Mouse (Mus musculus) forebrain, embryonic 16.5 days (tissue): ENCODE measurements around the gene Commd1. TPM values are rescaled to one million over a fixed set of nuclear protein-coding genes. Genes with fewer than 3 reads are reported as not detected.
A peak's percentile ranks its signal among the peaks of the same experiment; 100 is the strongest.

ENCODE experiments used
- ATAC-seq: fragments of 200-750 bp; cut with Nextera tagmentation; 2 replicates; pipeline ENCODE4 v1.8.0; 2017; ENCODE audit warnings: mild to moderate bottlenecking, moderate library complexity
- H3K27ac ChIP-seq: fragments of 300-500 bp; sonication (generic); 2 replicates; pipeline ENCODE4 v1.5.1; 2014; ENCODE audit warnings: low read length, control low read depth
- H3K27me3 ChIP-seq: fragments of 300-500 bp; sonication (generic); replicated peaks from 2 replicates; pipeline ENCODE4 v1.6.1; 2014; ENCODE audit warnings: low read length; ENCODE audit not compliant: control insufficient read depth, insufficient read depth
- H3K36me3 ChIP-seq: fragments of 300-500 bp; sonication (generic); 2 replicates; pipeline ENCODE4 v1.6.1; 2014; ENCODE audit not compliant: control insufficient read depth, insufficient read depth
- H3K4me1 ChIP-seq: fragments of 300-500 bp; sonication (generic); replicated peaks from 2 replicates; pipeline ENCODE4 v1.6.1; 2014; ENCODE audit warnings: low read length; ENCODE audit not compliant: control insufficient read depth, insufficient read depth
- H3K4me2 ChIP-seq: fragments of 300-500 bp; sonication (generic); 2 replicates; pipeline ENCODE4 v1.6.1; 2014; ENCODE audit warnings: mild to moderate bottlenecking, low read length, control low read depth
- H3K4me3 ChIP-seq: fragments of 300-500 bp; sonication (generic); replicated peaks from 2 replicates; pipeline ENCODE4 v1.5.1; 2014; ENCODE audit warnings: mild to moderate bottlenecking, low read length, control low read depth
- H3K9ac ChIP-seq: fragments of 300-500 bp; sonication (generic); replicated peaks from 2 replicates; pipeline ENCODE4 v1.6.1; 2014; ENCODE audit warnings: low read depth, low read length, control low read depth
- H3K9me3 ChIP-seq: fragments of 300-500 bp; sonication (generic); 2 replicates; pipeline ENCODE4 v1.6.1; 2016; ENCODE audit warnings: low read length; ENCODE audit not compliant: control insufficient read depth
- WGBS: fragments of 180-500 bp; shearing (Covaris S2); extraction: QIAGEN DNeasy Blood & Tissue Kit; methylation state at CpG from one replicate; pipeline ENCODE4 v1.1.7; 2014; 5-methylcytosine and 5-hydroxymethylcytosine counted together
- polyA plus RNA-seq: library from polyadenylated mRNA; unstranded; fragments of >200 nt; fragmentation: Nextera tagmentation; extraction: Ambion mirVana; gene quantifications from 2 replicates; pipeline ENCODE4 v1.2.1, GENCODE M21; 2015

The Commd1 gene
- polyA plus RNA-seq, 1 experiment from 2014 or later, result 225 TPM

- H3K36me3 ChIP-seq, result no peaks in the 10 kb centered on the region
- H3K4me2 ChIP-seq, result no peak overlapping the region
- H3K9me3 ChIP-seq, result no peaks in the 10 kb centered on the region
- 86% methylated on average over 1 of the region's 1 CpGs for WGBS
- H3K4me3 ChIP-seq, result no peak overlapping the region
- no peak overlapping the region for H3K27ac ChIP-seq
- peaks cover 25% of the 10 kb centered on the region for H3K4me1 ChIP-seq
- ATAC-seq, result no peak
- no peak overlapping the region for H3K9ac ChIP-seq
- H3K27me3 ChIP-seq, result no peaks in the 10 kb centered on the region
Observed at GRCm38 (mm10) chr11:22979221-22979620, 3.0 kb downstream of the Commd1 start.

GRCm38 (mm10) chr11:22978711-22979110 lies 3.5 kb downstream of the Commd1 start:
- peaks cover 29% of the 10 kb centered on the region for H3K4me1 ChIP-seq
- H3K36me3 ChIP-seq, result no peaks in the 10 kb centered on the region
- WGBS, result 30% methylated on average over 1 of the region's 1 CpGs
- no peak overlapping the region for H3K9ac ChIP-seq
- ATAC-seq, result no peak
- H3K27ac ChIP-seq, result no peak overlapping the region
- H3K27me3 ChIP-seq, result no peaks in the 10 kb centered on the region
- no peak overlapping the region for H3K4me2 ChIP-seq
- H3K9me3 ChIP-seq, result 0 out of 2 replicates have a peak, but pooled peaks cover 2% of the 10 kb centered on the region
- H3K4me3 ChIP-seq, result no peak overlapping the region

GRCm38 (mm10) chr11:22978215-22978614 lies 4.0 kb downstream of the Commd1 start:
- no peak overlapping the region for H3K9ac ChIP-seq
- 94% methylated on average over 3 of the region's 3 CpGs for WGBS
- H3K4me2 ChIP-seq, result no peak overlapping the region
- no peak for ATAC-seq
- H3K4me3 ChIP-seq, result no peak overlapping the region
- H3K4me1 ChIP-seq, result peaks cover 29% of the 10 kb centered on the region
- no peaks in the 10 kb centered on the region for H3K27me3 ChIP-seq
- H3K36me3 ChIP-seq, result no peaks in the 10 kb centered on the region
- 0 out of 2 replicates have a peak, but pooled peaks cover 3% of the 10 kb centered on the region for H3K9me3 ChIP-seq
- no peak overlapping the region for H3K27ac ChIP-seq

- Histone ChIP-seq H3K9me3 (peaks cover 16% of the 10 kb centered on the region), H3K4me2 (peak overlapping the region; percentile 65), H3K27me3 (no peaks in the 10 kb centered on the region), H3K4me3 (peak overlapping the region; percentile 63), H3K36me3 (0 out of 2 replicates have a peak, but pooled peaks cover 3% of the 10 kb centered on the region), H3K4me1 (peaks cover 20% of the 10 kb centered on the region), H3K27ac (peak overlapping the region; percentile 43; the same call in 1 of the 2 replicates), H3K9ac (peak overlapping the region; percentile 39)
- ATAC-seq, result no peak
- whole genome bisulfite sequencing, result 50% methylated on average over 14 of the region's 14 CpGs
Observed at GRCm38 (mm10) chr11:22973599-22973998, 8.6 kb downstream of the Commd1 start.

GRCm38 (mm10) chr11:22972746-22973526 lies 9.2 kb downstream of the Commd1 start:
- peaks cover 16% of the 10 kb centered on the region for H3K9me3 ChIP-seq
- H3K9ac ChIP-seq, result peak overlapping the region; percentile 54
- H3K4me3 ChIP-seq, result peak overlapping the region; percentile 63
- 55% methylated on average over 42 of the region's 46 CpGs for WGBS
- H3K4me1 ChIP-seq, result peaks cover 20% of the 10 kb centered on the region
- peak; percentile 61 for ATAC-seq
- H3K4me2 ChIP-seq, result peak overlapping the region; percentile 74
- H3K27ac ChIP-seq, result peak overlapping the region; percentile 65
- H3K27me3 ChIP-seq, result no peaks in the 10 kb centered on the region
- H3K36me3 ChIP-seq, result 0 out of 2 replicates have a peak, but pooled peaks cover 3% of the 10 kb centered on the region

- peak; percentile 90 for ATAC-seq
- 43% methylated on average over 56 of the region's 56 CpGs for WGBS
- Histone ChIP-seq H3K27me3 (no peaks in the 10 kb centered on the region), H3K4me2 (peak within 1 kb of the TSS; percentile 74), H3K4me1 (peaks cover 20% of the 10 kb centered on the region), H3K4me3 (peak within 1 kb of the TSS; percentile 63), H3K9me3 (peaks cover 18% of the 10 kb centered on the region), H3K9ac (peak within 1 kb of the TSS; percentile 54), H3K27ac (peak within 1 kb of the TSS; percentile 65), H3K36me3 (0 out of 2 replicates have a peak, but pooled peaks cover 3% of the 10 kb centered on the region)
Observed at GRCm38 (mm10) chr11:22971835-22972709, 10.1 kb downstream of the Commd1 start, which contains the start of gene Zrsr1. TSS of gene Zrsr1 (plus strand) at chr11:22972005.

- Histone ChIP-seq H3K9ac (no peak overlapping the region), H3K4me2 (no peak overlapping the region), H3K9me3 (peaks cover 18% of the 10 kb centered on the region), H3K4me3 (no peak overlapping the region), H3K4me1 (peaks cover 9% of the 10 kb centered on the region), H3K36me3 (0 out of 2 replicates have a peak, but pooled peaks cover 5% of the 10 kb centered on the region), H3K27ac (no peak overlapping the region), H3K27me3 (no peaks in the 10 kb centered on the region)
- WGBS, result 97% methylated on average over 1 of the region's 1 CpGs
- no peak for ATAC-seq
Observed at GRCm38 (mm10) chr11:22970546-22970945, 11.6 kb downstream of the Commd1 start.

GRCm38 (mm10) chr11:22969486-22969885 lies 12.7 kb downstream of the Commd1 start:
- Histone ChIP-seq H3K27ac (no peak overlapping the region), H3K4me1 (peaks cover 6% of the 10 kb centered on the region), H3K9me3 (peaks cover 18% of the 10 kb centered on the region), H3K36me3 (0 out of 2 replicates have a peak, but pooled peaks cover 5% of the 10 kb centered on the region), H3K9ac (no peak overlapping the region), H3K27me3 (no peaks in the 10 kb centered on the region), H3K4me2 (no peak overlapping the region), H3K4me3 (no peak overlapping the region)
- no peak for ATAC-seq
- WGBS, result 61% methylated on average over 6 of the region's 6 CpGs

- H3K4me3 ChIP-seq, result no peak overlapping the region
- H3K27me3 ChIP-seq, result no peaks in the 10 kb centered on the region
- no peak for ATAC-seq
- no peak overlapping the region for H3K27ac ChIP-seq
- 0 out of 2 replicates have a peak, but pooled peaks cover 2% of the 10 kb centered on the region for H3K36me3 ChIP-seq
- H3K9ac ChIP-seq, result no peak overlapping the region
- H3K4me2 ChIP-seq, result no peak overlapping the region
- H3K9me3 ChIP-seq, result peaks cover 3% of the 10 kb centered on the region; the same call in 1 of the 2 replicates
- no peaks in the 10 kb centered on the region for H3K4me1 ChIP-seq
- WGBS, result 83% methylated on average over 4 of the region's 4 CpGs
Observed at GRCm38 (mm10) chr11:22965503-22965902, 16.7 kb downstream of the Commd1 start.
